Comparison of ENCODE assay signal across 11 mouse cellular contexts in the genomic region with DNA sequence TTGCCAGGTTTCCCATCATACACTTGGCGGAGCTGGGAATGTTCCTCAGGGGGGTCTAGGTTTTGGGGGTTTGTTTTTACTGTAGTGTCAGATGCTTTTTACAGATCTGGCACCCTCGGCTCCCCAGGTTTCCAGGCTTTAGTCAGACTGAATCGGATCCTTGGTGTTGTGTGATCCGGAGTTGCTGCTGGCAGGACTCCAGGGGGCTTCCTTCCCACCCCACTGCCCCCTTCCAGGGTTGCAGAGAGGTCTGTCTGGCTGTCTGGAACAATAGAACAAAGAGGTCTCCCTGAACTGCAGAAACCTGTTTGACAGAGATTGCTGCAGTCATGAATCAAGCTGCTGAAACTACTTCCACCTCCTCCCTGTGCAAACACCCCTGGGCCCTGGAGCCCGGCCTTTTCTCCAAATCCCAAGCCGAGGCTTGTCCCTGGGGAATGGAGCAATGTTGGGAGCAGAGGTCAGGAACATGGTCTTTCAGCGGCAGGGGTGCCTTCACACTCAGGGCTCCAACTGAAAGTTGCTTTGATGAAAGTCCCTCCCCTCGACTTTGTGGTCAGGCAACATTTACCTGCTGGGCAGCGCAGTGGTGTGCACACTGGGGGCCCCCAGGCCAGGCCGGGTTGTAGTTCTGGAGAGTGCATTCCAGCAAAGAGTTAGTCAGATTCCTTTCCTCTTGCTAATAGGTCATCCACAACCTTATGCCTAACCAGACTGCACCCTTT. TPM values are rescaled to one million over a fixed set of nuclear protein-coding genes. Genes with fewer than 3 reads are reported as not detected.
DNase-seq lines count a peak whose midpoint lies in the region; ATAC-seq lines count a peak whose summit lies in the region.
"Had no signal": no experiment of that assay in that cellular context is flagged by ENCODE, and none has a peak within 500 bp of the region (broad histone marks: within the 10 kb centered on the region; RNA-seq: fewer than 3 reads in every experiment).

No protein-coding gene starts in this region.

- peak; percentile 3 for DNase-seq in kidney, adult 11 months
- DNase-seq in kidney, adult 18-20 months, result no peak
- DNase-seq in embryonic facial prominence, embryonic 10.5 days (ENCODE audit: low spot score), result peak; percentile 30
- peak; percentile 54 for DNase-seq in kidney, postnatal 10 days
- no peak for DNase-seq in layer of hippocampus, adult 18-20 months (ENCODE audit: low spot score in 2 of 2)
- no peak for DNase-seq in layer of hippocampus, adult 8-10 months (ENCODE audit: low spot score in 2 of 2)
- DNase-seq: cerebellum, postnatal 25 days had no signal

- H3K9ac ChIP-seq in neural tube, embryonic 13.5 days, result no peak overlapping the region; the same call in 1 of the 2 replicates
- H3K9ac ChIP-seq: midbrain, embryonic 12.5 days had no signal

- no peak overlapping the region for H3K4me2 ChIP-seq in neural tube, embryonic 13.5 days
- H3K4me2 ChIP-seq: midbrain, embryonic 12.5 days had no signal

- H3K9me3 ChIP-seq in embryonic facial prominence, embryonic 10.5 days, result no peaks in the 10 kb centered on the region
- H3K9me3 ChIP-seq in neural tube, embryonic 13.5 days, result no peaks in the 10 kb centered on the region
- H3K9me3 ChIP-seq: midbrain, embryonic 12.5 days had no signal

- ATAC-seq in neural tube, embryonic 13.5 days (ENCODE audit: low read depth), result 0 out of 2 replicates have a peak, but pooled peaks have one; percentile 13
- no peak for ATAC-seq in monocyte, adult 5-6 weeks (replicated peaks; ENCODE audit: insufficient number of reproducible peaks, low FRiP score, low TSS enrichment, poor library complexity, severe bottlenecking)

- H3K4me1 ChIP-seq in embryonic facial prominence, embryonic 10.5 days, result peaks cover 29% of the 10 kb centered on the region
- peaks cover 18% of the 10 kb centered on the region; the same call in 1 of the 2 replicates for H3K4me1 ChIP-seq in neural tube, embryonic 13.5 days (replicated peaks)

- peak overlapping the region; percentile 66 for H3K27ac ChIP-seq in embryonic facial prominence, embryonic 10.5 days (replicated peaks)
- no peak overlapping the region for H3K27ac ChIP-seq in neural tube, embryonic 13.5 days (replicated peaks)
- H3K27ac ChIP-seq: midbrain, embryonic 12.5 days had no signal

- WGBS in embryonic facial prominence, embryonic 10.5 days, result 25% methylated on average over 10 of the region's 10 CpGs
- 19% methylated on average over 10 of the region's 10 CpGs for WGBS in neural tube, embryonic 13.5 days

- no peaks in the 10 kb centered on the region; the same call in 1 of the 2 replicates for H3K27me3 ChIP-seq in embryonic facial prominence, embryonic 10.5 days (replicated peaks; ENCODE audit: low read depth, poor library complexity, severe bottlenecking)
- H3K27me3 ChIP-seq in neural tube, embryonic 13.5 days, result no peaks in the 10 kb centered on the region

- no peaks in the 10 kb centered on the region for H3K36me3 ChIP-seq in embryonic facial prominence, embryonic 10.5 days (replicated peaks)
- H3K36me3 ChIP-seq in neural tube, embryonic 13.5 days, result no peaks in the 10 kb centered on the region
- H3K36me3 ChIP-seq: midbrain, embryonic 12.5 days had no signal

- H3K4me3 ChIP-seq in embryonic facial prominence, embryonic 10.5 days, result no peak overlapping the region
- H3K4me3 ChIP-seq in neural tube, embryonic 13.5 days, result no peak overlapping the region
- H3K4me3 ChIP-seq: midbrain, embryonic 12.5 days had no signal

RNA-seq across cellular contexts. Expression of a gene that starts 49.3 kb away (rescaled TPM):
- 0.10 and 0.16 TPM in 2 replicates for polyA plus RNA-seq in embryonic facial prominence, embryonic 10.5 days (2016; fragmentation: Nextera tagmentation; extraction: Ambion mirVana)
- 1.9 and 4.3 TPM in 2 replicates for polyA plus RNA-seq in neural tube, embryonic 13.5 days (2015; fragmentation: Nextera tagmentation; extraction: Ambion mirVana)
- 1 to 10 TPM in 1 of 2 experiments, under 1 TPM in 1; 0.59 to 1.2 TPM for total RNA-seq in layer of hippocampus, adult 18-20 months (2021)
- total RNA-seq in layer of hippocampus, adult 8-10 months (2022), result 1 to 10 TPM in 2 of 4 experiments, under 1 TPM in 2; 0.86 to 2.8 (median 1.0) TPM
- total RNA-seq in monocyte, adult 5-6 weeks (2017), result not detected in 3 replicates
- total RNA-seq: hematopoietic stem cell, adult 5-6 weeks had no signal

Comparison
In these comparisons a context has a peak if more than half of its experiments do, and no peak if none do; other contexts are left out.
1. DNase-seq: peak in kidney, adult 11 months (single experiment), embryonic facial prominence, embryonic 10.5 days (single experiment) and kidney, postnatal 10 days (single experiment); none in kidney, adult 18-20 months (single experiment), layer of hippocampus, adult 18-20 months (0 of 2) and layer of hippocampus, adult 8-10 months (0 of 2).